Mouse (Mus musculus) heart, adult 2 months (tissue): Measurements from ENCODE around the gene Tbc1d22a. TPM values are rescaled to one million over a fixed set of nuclear protein-coding genes. Genes with fewer than 3 reads are reported as not detected.

Experiments used
- DNase-seq, 2 experiments: peaks; one replicate each; pipeline ENCODE4 v3.0.0; 2021
- H3K27ac ChIP-seq: fragments of 200-600 bp; 2 replicates; pipeline ENCODE4 v1.8.1; 2022
- H3K27me3 ChIP-seq: fragments of 200-500 bp; 2 replicates; pipeline ENCODE4 v1.6.1; 2012; ENCODE audit warnings: mild to moderate bottlenecking, low read length, inconsistent platforms, mixed read lengths; ENCODE audit not compliant: control insufficient read depth, insufficient read depth
- H3K36me3 ChIP-seq: fragments of 200-500 bp; 2 replicates; pipeline ENCODE4 v1.6.1; 2012; ENCODE audit warnings: low read length, inconsistent platforms; ENCODE audit not compliant: control insufficient read depth, insufficient read depth
- H3K4me1 ChIP-seq: fragments of 200-500 bp; 2 replicates; pipeline ENCODE4 v1.6.1; 2011; ENCODE audit warnings: low read length; ENCODE audit not compliant: control insufficient read depth, insufficient read depth
- H3K4me3 ChIP-seq: fragments of 200-600 bp; 2 replicates; pipeline ENCODE4 v1.8.1; 2022
- H3K79me2 ChIP-seq: fragments of 200-500 bp; replicated peaks from 2 replicates; pipeline ENCODE4 v1.6.1; 2012; ENCODE audit warnings: mild to moderate bottlenecking, inconsistent platforms, low read length, moderate library complexity, mixed read lengths; ENCODE audit not compliant: control insufficient read depth, insufficient read depth
- H3K9ac ChIP-seq: fragments of 200-500 bp; 2 replicates; pipeline ENCODE4 v1.6.1; 2012; ENCODE audit warnings: low read depth, mild to moderate bottlenecking, control low read depth, inconsistent platforms, low read length, mixed read lengths
- CTCF ChIP-seq: fragments of 200-600 bp; IDR thresholded peaks from 2 replicates; pipeline ENCODE4 v1.8.1; 2022; ENCODE audit warnings: antibody characterized with exemption, mild to moderate bottlenecking, moderate library complexity
- EP300 ChIP-seq: fragments of 200-500 bp; IDR thresholded peaks from 2 replicates; pipeline ENCODE4 v1.6.1; 2011; ENCODE audit warnings: low read depth, low read length, control low read depth; ENCODE audit not compliant: insufficient read depth
- POLR2A ChIP-seq: fragments of 200-500 bp; IDR thresholded peaks from 2 replicates; pipeline ENCODE4 v1.6.1; 2011; ENCODE audit warnings: mild to moderate bottlenecking, low read depth, low read length, control low read depth; ENCODE audit not compliant: insufficient read depth
- WGBS: fragments of 180-500 bp; shearing (Covaris S2); methylation state at CpG from one replicate; pipeline ENCODE4 v1.1.7; 2018; 5-methylcytosine and 5-hydroxymethylcytosine counted together
- intact Hi-C: fragments of 180-260 bp; cut with DNase I; formaldehyde crosslinking; loops from one replicate; pipeline ENCODE4 v1.15.1; 2025
- polyA plus RNA-seq: library from polyadenylated mRNA; depleted of rRNA; stranded (reverse); fragments of >200 nt; gene quantifications from 2 replicates; pipeline ENCODE4 v1.2.3, GENCODE M21; 2012
- total RNA-seq, 2 experiments: library from RNA; stranded (reverse); gene quantifications; 2 replicates each; pipeline ENCODE4 v1.2.3; 2021

The Tbc1d22a gene
- total and polyA plus RNA-seq, 3 experiments: 21.8 to 25.6 (median 23.2) TPM

DNA sequence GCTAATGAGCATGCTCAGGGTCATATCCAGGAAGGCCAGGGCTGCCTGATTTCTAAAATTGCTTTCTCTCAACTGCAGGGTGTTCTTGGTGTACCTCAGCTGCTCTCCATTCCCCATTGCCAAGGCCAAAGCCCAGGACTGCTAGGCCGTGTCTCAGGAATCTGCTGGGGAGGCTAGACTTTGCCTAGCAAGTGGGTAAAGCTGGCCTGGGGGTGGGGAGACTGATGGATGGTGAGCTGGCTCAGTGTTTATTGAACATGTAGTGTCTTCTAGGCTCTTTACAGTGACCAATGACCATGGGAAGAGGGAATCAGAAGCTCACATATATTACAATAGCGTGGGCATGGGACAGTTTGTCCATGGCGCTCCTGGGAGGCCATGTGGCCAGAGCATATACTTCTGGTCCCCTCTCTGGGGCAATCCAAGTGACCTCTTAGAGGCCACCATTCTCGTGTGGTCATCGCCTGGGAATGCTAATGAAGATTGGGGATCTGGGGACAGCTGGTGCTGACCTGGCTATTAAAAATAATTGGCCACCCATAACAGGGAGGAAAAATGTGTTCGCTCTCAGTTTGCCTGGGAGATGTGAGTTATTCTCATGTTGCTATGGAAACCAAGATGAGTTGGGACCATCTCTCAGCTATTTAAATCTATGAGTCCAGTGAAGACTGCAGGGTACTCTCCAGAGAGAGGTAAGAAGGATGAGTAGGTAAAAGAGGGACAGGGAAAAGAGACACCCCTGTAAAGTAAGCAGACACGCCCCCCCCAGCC lies 294.3 kb downstream of the Tbc1d22a start:
- Histone ChIP-seq H3K4me1 (no peaks in the 10 kb centered on the region), H3K27me3 (no peaks in the 10 kb centered on the region), H3K36me3 (no peaks in the 10 kb centered on the region), H3K9ac (no peak overlapping the region), H3K27ac (no peak overlapping the region), H3K79me2 (no peaks in the 10 kb centered on the region), H3K4me3 (no peak overlapping the region)
- WGBS: 72% methylated on average over 7 of the region's 7 CpGs
- no peak for TF ChIP-seq CTCF
- TF ChIP-seq POLR2A: no peak
- TF ChIP-seq EP300: no peak
- DNase-seq: peak in 1 of 2 experiments; percentile 9
- intact Hi-C loops: no loop called here

DNA sequence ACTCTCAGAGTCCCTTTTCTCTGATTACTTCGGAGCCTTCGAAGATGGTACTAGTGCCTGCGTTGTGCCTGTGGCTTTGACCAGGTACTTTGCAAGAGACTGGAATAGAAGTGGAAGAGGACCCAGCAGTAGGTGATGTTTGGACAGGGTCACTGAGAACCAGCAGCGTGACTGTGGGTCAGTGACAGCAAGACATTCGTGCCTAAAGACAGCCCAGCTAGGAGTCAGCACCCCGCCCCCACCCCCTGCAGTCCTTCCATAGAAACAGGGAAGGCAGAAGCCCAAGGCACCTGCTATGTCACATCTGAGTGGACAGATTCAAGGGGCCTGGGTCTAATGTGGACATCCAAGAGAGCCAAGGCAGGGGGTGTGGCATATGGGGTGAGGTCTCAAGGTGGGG lies 295.3 kb downstream of the Tbc1d22a start:
- WGBS: 75% methylated on average over 6 of the region's 6 CpGs
- Histone ChIP-seq H3K27me3 (no peaks in the 10 kb centered on the region), H3K79me2 (no peaks in the 10 kb centered on the region), H3K4me3 (no peak overlapping the region), H3K27ac (no peak overlapping the region), H3K36me3 (no peaks in the 10 kb centered on the region), H3K9ac (no peak overlapping the region), H3K4me1 (no peaks in the 10 kb centered on the region)
- intact Hi-C loops: no loop called here
- TF ChIP-seq CTCF (no peak), EP300 (no peak), POLR2A (no peak)
- no peak for DNase-seq

DNA sequence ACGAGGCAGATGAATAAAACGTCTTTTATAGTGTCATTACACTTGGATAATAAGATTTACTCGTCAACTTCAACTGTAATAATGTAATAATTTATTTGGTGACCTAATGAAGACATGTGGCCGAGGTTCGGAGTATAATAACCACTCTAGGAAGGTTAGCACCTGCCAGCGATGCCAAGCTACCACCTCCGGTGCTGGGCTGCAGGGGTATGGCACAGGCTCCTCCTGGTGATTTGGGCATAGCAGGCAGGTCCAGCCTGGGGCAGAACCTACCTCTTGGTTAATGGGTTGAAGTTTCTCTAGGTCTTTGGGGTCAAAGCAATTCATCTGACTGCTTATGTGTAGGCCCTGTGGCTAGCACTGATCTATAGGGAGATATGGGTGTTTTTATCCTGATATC lies 296.9 kb downstream of the Tbc1d22a start:
- H3K4me1 ChIP-seq: no peaks in the 10 kb centered on the region
- H3K4me3 ChIP-seq: no peak overlapping the region
- no peaks in the 10 kb centered on the region for H3K79me2 ChIP-seq
- TF ChIP-seq CTCF (no peak), EP300 (no peak), POLR2A (no peak)
- WGBS: 85% methylated on average over 7 of the region's 7 CpGs
- no peak overlapping the region for H3K9ac ChIP-seq
- DNase-seq: no peak
- no peak overlapping the region for H3K27ac ChIP-seq
- H3K27me3 ChIP-seq: no peaks in the 10 kb centered on the region
- H3K36me3 ChIP-seq: no peaks in the 10 kb centered on the region
- intact Hi-C loops: no loop called here

DNA sequence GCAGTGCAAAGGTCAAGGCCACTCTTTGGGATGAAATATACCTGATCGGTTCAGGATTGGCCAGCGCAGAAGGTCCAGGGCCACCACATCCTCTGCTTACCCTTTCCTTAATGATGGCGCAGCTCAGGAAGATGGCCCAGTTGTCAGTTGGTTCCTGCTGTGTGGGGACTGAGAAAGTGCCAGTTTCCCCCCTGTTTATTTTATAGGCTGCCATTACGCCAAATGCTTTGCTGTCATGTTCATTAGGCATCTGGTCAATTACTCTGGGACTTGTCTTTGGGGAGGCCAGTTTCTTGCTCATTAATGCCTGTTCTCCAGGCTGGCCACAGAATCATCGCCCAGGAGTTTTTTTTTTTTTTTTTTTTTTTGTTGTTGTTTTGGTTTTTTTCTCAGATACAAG lies 299.1 kb downstream of the Tbc1d22a start:
- intact Hi-C loops: no loop called here
- TF ChIP-seq EP300 (no peak), POLR2A (no peak), CTCF (no peak)
- WGBS: 91% methylated on average over 5 of the region's 5 CpGs

DNA sequence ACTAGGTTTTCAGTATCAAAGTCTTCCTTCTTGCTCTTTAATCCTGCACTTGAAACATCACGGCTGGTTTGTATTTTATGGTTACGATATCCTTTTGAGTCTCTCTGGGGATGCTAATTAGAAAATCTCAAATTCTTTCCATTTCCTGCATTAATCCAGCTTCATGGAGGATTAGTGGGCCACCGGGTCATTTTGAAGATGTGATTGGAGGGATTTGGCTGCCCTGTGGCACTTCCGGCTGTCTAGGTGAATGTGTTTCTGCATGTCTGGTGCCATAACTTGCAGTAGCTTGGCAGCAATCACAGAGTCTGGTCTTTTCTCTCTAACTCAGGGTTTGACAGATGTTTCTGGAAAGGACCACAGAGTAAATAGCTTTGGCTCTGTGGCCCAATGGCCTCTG lies 305.9 kb downstream of the Tbc1d22a start:
- Histone ChIP-seq H3K27me3 (no peaks in the 10 kb centered on the region), H3K36me3 (no peaks in the 10 kb centered on the region), H3K9ac (no peak overlapping the region), H3K79me2 (no peaks in the 10 kb centered on the region), H3K4me1 (no peaks in the 10 kb centered on the region), H3K27ac (no peak overlapping the region), H3K4me3 (no peak overlapping the region)
- DNase-seq: no peak
- intact Hi-C loops: no loop called here
- TF ChIP-seq POLR2A (no peak), EP300 (no peak), CTCF (no peak)
- 83% methylated on average over 4 of the region's 4 CpGs for WGBS

More for the DNA sequence above, 299.1 kb downstream of the Tbc1d22a start:
- H3K27me3 ChIP-seq: no peaks in the 10 kb centered on the region
- H3K4me3 ChIP-seq: no peak overlapping the region
- no peaks in the 10 kb centered on the region for H3K79me2 ChIP-seq
- H3K4me1 ChIP-seq: no peaks in the 10 kb centered on the region
- no peaks in the 10 kb centered on the region for H3K36me3 ChIP-seq
- no peak overlapping the region for H3K27ac ChIP-seq
- DNase-seq: no peak
- H3K9ac ChIP-seq: no peak overlapping the region

DNA sequence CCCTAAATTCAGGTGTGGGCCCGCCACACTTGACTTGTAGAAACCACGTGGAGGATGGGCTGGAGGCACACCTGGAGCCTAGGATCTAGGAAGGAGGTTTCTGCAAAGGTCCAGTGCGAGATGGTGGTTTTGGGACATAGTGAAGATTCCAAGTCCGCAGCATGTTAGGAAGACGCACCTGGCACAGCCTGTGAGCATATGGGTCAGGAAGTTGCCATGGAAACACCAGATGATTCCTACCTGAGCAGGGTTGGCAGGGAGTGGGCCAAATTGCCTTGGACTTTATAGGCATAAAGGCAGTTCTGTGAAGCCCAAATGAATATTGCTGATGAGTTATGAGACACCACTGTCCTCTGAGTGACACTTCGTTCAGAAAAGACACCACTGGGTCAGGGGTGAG lies 321.1 kb downstream of the Tbc1d22a start:
- TF ChIP-seq POLR2A (no peak), CTCF (no peak), EP300 (no peak)
- H3K27ac ChIP-seq: no peak overlapping the region
- intact Hi-C loops: no loop called here
- H3K36me3 ChIP-seq: no peaks in the 10 kb centered on the region
- no peak overlapping the region for H3K9ac ChIP-seq
- H3K4me3 ChIP-seq: no peak overlapping the region
- no peak for DNase-seq
- WGBS: 71% methylated on average over 6 of the region's 6 CpGs
- no peaks in the 10 kb centered on the region for H3K27me3 ChIP-seq
- no peaks in the 10 kb centered on the region for H3K79me2 ChIP-seq
- H3K4me1 ChIP-seq: no peaks in the 10 kb centered on the region
